Mouse (Mus musculus): ENCODE results near the gene Erich4.

Erich4 gene

GRCm38 (mm10) chr7:25623857-25624370 lies 8.2 kb upstream of the Erich4 start:
- DNase-seq (ENCODE audit: low read depth, low spot score): no peak

GRCm38 (mm10) chr7:25620751-25621150 lies 5.1 kb upstream of the Erich4 start:
- no peak for DNase-seq (ENCODE audit: low read depth, low spot score)

GRCm38 (mm10) chr7:25620101-25620500 lies 4.4 kb upstream of the Erich4 start:
- DNase-seq (ENCODE audit: low read depth, low spot score): no peak

GRCm38 (mm10) chr7:25619722-25619991 lies 4.0 kb upstream of the Erich4 start:
- no peak for DNase-seq (ENCODE audit: low read depth, low spot score)

GRCm38 (mm10) chr7:25618865-25619721 lies 3.4 kb upstream of the Erich4 start, which contains the start of gene Dmac2:
Gene Dmac2, plus strand, starts transcription at chr7:25619414.
- peak; percentile 86 for DNase-seq (ENCODE audit: low read depth, low spot score)

GRCm38 (mm10) chr7:25617376-25618160 lies 1.9 kb upstream of the Erich4 start:
- DNase-seq (ENCODE audit: low read depth, low spot score): no peak

GRCm38 (mm10) chr7:25614831-25615705 lies 624 bp downstream of the Erich4 start:
- no peak for DNase-seq (ENCODE audit: low read depth, low spot score)

- no peak for DNase-seq (ENCODE audit: low read depth, low spot score)
These were observed 1.6 kb downstream of the Erich4 start for GRCm38 (mm10) chr7:25614086-25614485.

GRCm38 (mm10) chr7:25611501-25611900 lies 4.2 kb downstream of the Erich4 start:
- no peak for DNase-seq (ENCODE audit: low read depth, low spot score)

- no peak for DNase-seq (ENCODE audit: low read depth, low spot score)
These were observed 5.6 kb downstream of the Erich4 start for GRCm38 (mm10) chr7:25610056-25610455.

GRCm38 (mm10) chr7:25607196-25607595 lies 8.5 kb downstream of the Erich4 start:
- DNase-seq (ENCODE audit: low read depth, low spot score): no peak

GRCm38 (mm10) chr7:25606625-25607063 lies 9.0 kb downstream of the Erich4 start:
- DNase-seq (ENCODE audit: low read depth, low spot score): no peak

- DNase-seq (ENCODE audit: low read depth, low spot score): no peak
These were observed 14.3 kb downstream of the Erich4 start for GRCm38 (mm10) chr7:25601346-25601745.

- no peak for DNase-seq (ENCODE audit: low read depth, low spot score)
These were observed 15.0 kb downstream of the Erich4 start for GRCm38 (mm10) chr7:25600666-25601065.

- peak; percentile 45 for DNase-seq (ENCODE audit: low read depth, low spot score)
These were observed 16.0 kb downstream of the Erich4 start for GRCm38 (mm10) chr7:25599663-25600062.

- no peak for DNase-seq (ENCODE audit: low read depth, low spot score)
These were observed 21.8 kb downstream of the Erich4 start for GRCm38 (mm10) chr7:25593859-25594258.

GRCm38 (mm10) chr7:25591226-25591625 lies 24.5 kb downstream of the Erich4 start:
- no peak for DNase-seq (ENCODE audit: low read depth, low spot score)

GRCm38 (mm10) chr7:25585351-25586204 lies 30.1 kb downstream of the Erich4 start:
- DNase-seq (ENCODE audit: low read depth, low spot score): no peak

- DNase-seq (ENCODE audit: low read depth, low spot score): no peak
These were observed 31.0 kb downstream of the Erich4 start for GRCm38 (mm10) chr7:25584651-25585050.

GRCm38 (mm10) chr7:25582301-25582810 lies 33.3 kb downstream of the Erich4 start:
- DNase-seq (ENCODE audit: low read depth, low spot score): no peak

Data from retina, adult 2 months (tissue).